Comparison of ENCODE assay signal across 11 mouse cellular contexts in the genomic region with DNA sequence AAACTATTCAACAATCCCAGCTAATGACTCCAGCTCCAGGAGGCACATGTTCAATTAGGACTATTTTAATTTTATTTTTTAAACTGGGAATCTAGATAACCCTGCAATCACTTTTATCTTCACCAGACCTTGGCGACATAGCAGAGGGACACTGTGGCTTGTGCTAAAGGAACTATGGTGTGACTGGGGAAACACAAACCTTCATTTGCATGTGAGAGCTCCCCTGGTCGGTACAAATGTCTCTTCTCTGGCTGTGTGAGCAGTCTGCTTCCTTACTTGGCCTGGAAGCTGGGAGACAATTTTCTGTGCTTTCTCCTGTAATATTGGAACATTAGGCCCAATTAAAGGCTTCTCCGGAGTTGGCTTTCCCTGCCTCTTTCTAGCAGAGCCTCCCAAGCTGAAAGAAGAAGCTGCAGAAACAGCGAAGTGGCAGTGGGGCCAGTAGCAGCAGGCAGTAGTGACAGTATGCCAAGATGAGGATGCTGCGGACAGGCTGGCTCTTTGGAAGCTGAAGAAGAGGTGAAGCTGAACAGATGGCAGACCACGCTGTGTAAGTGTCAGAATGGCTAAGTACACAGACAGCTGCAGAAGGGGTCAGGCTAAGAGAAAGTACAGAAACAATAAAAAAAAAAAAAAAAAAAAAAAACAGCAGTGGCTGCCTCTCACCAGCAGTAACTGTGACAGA.
DNase-seq lines count a peak whose midpoint lies in the region; ATAC-seq lines count a peak whose summit lies in the region.
"Had no signal": no experiment of that assay in that cellular context is flagged by ENCODE, and none has a peak within 500 bp of the region (broad histone marks: within the 10 kb centered on the region; RNA-seq: fewer than 3 reads in every experiment).

No protein-coding gene starts in this region.

- H3K36me3 ChIP-seq in limb, embryonic 12.5 days = no peaks in the 10 kb centered on the region
- no peaks in the 10 kb centered on the region for H3K36me3 ChIP-seq in limb, embryonic 10.5 days
- H3K36me3 ChIP-seq in neural tube, embryonic 14.5 days (ENCODE audit: control insufficient read depth, insufficient read depth, low read length) = no peaks in the 10 kb centered on the region

- no peaks in the 10 kb centered on the region for H3K27me3 ChIP-seq in limb, embryonic 12.5 days
- no peaks in the 10 kb centered on the region for H3K27me3 ChIP-seq in limb, embryonic 10.5 days (ENCODE audit: low read depth, poor library complexity, severe bottlenecking)
- no peaks in the 10 kb centered on the region for H3K27me3 ChIP-seq in neural tube, embryonic 14.5 days (ENCODE audit: control insufficient read depth, insufficient read depth, low read length)
- H3K27me3 ChIP-seq: CH12.LX had no signal

- H3K4me2 ChIP-seq in limb, embryonic 12.5 days = no peak overlapping the region
- H3K4me2 ChIP-seq in neural tube, embryonic 14.5 days (ENCODE audit: low read depth, low read length) = no peak overlapping the region

- H3K9me3 ChIP-seq in limb, embryonic 12.5 days = no peaks in the 10 kb centered on the region
- no peaks in the 10 kb centered on the region for H3K9me3 ChIP-seq in limb, embryonic 10.5 days (replicated peaks)
- H3K9me3 ChIP-seq in neural tube, embryonic 14.5 days (ENCODE audit: control insufficient read depth, low read length) = no peaks in the 10 kb centered on the region

- no peaks in the 10 kb centered on the region for H3K4me1 ChIP-seq in limb, embryonic 12.5 days (replicated peaks)
- H3K4me1 ChIP-seq in limb, embryonic 10.5 days = no peaks in the 10 kb centered on the region
- H3K4me1 ChIP-seq in neural tube, embryonic 14.5 days (ENCODE audit: control insufficient read depth, insufficient read depth, low read length) = no peaks in the 10 kb centered on the region

- no peak overlapping the region for H3K27ac ChIP-seq in limb, embryonic 12.5 days
- no peak overlapping the region for H3K27ac ChIP-seq in limb, embryonic 10.5 days
- peak overlapping the region; percentile 28; the same call in 1 of the 2 replicates for H3K27ac ChIP-seq in neural tube, embryonic 14.5 days (ENCODE audit: low read depth, low read length)

- 34% methylated on average over 6 of the region's 6 CpGs for WGBS in limb, embryonic 12.5 days
- WGBS in limb, embryonic 10.5 days = 32% methylated on average over 6 of the region's 6 CpGs
- 12% methylated on average over 6 of the region's 6 CpGs for WGBS in neural tube, embryonic 14.5 days

- ATAC-seq in limb, embryonic 12.5 days (ENCODE audit: insufficient number of reproducible peaks, insufficient read depth, low FRiP score, low TSS enrichment, low read depth) = peak; percentile 52; the same call in 1 of the 2 replicates
- ATAC-seq in neural tube, embryonic 14.5 days (ENCODE audit: low read depth) = peak; percentile 85
- ATAC-seq: lung, postnatal 0 days had no signal

- DNase-seq in limb, embryonic 10.5 days (ENCODE audit: low spot score) = no peak
- peak; percentile 70 to 72 for DNase-seq in cerebellum, postnatal 36 days
- peak; percentile 23 to 40 for DNase-seq in layer of hippocampus, postnatal 10 days (ENCODE audit: low spot score in 2 of 2)
- DNase-seq in spleen, postnatal 14 days (ENCODE audit: low spot score in 2 of 2) = no peak
- no peak for DNase-seq in gastrocnemius, postnatal 10 days
- DNase-seq in gastrocnemius, adult 8-10 months (ENCODE audit: low spot score in 2 of 2) = no peak
- DNase-seq: heart, postnatal 14 days had no signal

- no peak overlapping the region for H3K4me3 ChIP-seq in limb, embryonic 12.5 days (replicated peaks)
- no peak overlapping the region for H3K4me3 ChIP-seq in limb, embryonic 10.5 days
- no peak overlapping the region for H3K4me3 ChIP-seq in neural tube, embryonic 14.5 days (ENCODE audit: low read depth, low read length)

- H3K9ac ChIP-seq in limb, embryonic 12.5 days (replicated peaks) = no peak overlapping the region
- H3K9ac ChIP-seq in neural tube, embryonic 14.5 days (replicated peaks; ENCODE audit: low read depth, low read length) = no peak overlapping the region

Comparison
In these comparisons a context has a peak if more than half of its experiments do, and no peak if none do; other contexts are left out.
1. DNase-seq: peak in cerebellum, postnatal 36 days (2 of 2) and layer of hippocampus, postnatal 10 days (2 of 2); none in limb, embryonic 10.5 days (single experiment), spleen, postnatal 14 days (0 of 2), gastrocnemius, postnatal 10 days (single experiment) and gastrocnemius, adult 8-10 months (0 of 2).